31 mouse cellular contexts compared by ENCODE assay signal in the genomic region with DNA sequence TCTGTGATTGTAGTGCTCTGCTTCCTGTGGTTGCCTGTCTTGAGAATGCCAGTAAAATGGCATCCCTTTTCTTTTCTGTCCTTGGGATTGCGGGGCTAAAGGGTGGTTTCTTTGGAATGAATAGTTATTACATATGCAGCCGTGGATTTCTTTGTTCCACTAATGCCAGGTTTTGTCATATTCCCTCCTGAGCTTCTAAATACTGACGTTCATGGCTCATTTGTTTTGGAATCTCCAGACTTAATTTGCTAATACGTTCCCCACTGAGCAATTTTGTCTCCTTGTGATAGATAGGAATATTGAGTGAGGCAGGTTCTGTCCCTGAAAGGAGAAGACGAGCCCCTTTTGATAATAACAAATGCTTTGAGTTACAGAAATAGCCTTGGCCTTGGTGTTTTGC. TPM values are rescaled to one million over a fixed set of nuclear protein-coding genes. Genes with fewer than 3 reads are reported as not detected.
DNase-seq lines count a peak whose midpoint lies in the region; ATAC-seq and TF ChIP-seq lines count a peak whose summit lies in the region.
"Had no signal": no experiment of that assay in that cellular context is flagged by ENCODE, and none has a peak within 500 bp of the region (broad histone marks: within the 10 kb centered on the region; RNA-seq: fewer than 3 reads in every experiment).

No protein-coding gene starts in this region.

- no peak for TF ChIP-seq CTCF in hindbrain, postnatal 0 days (IDR thresholded peaks at IDR 0.05; ENCODE audit: low read depth)
- no peak for TF ChIP-seq CTCF in cerebellum, adult 2 months (IDR thresholded peaks at IDR 0.05; ENCODE audit: borderline replicate concordance, insufficient read depth, low read depth, low read length)

- no peak overlapping the region for H3K9ac ChIP-seq in embryonic facial prominence, embryonic 14.5 days (ENCODE audit: low read depth, low read length)
- no peak overlapping the region for H3K9ac ChIP-seq in neural tube, embryonic 13.5 days
- no peak overlapping the region for H3K9ac ChIP-seq in hindbrain, postnatal 0 days (replicated peaks; ENCODE audit: low read length)
- no peak overlapping the region for H3K9ac ChIP-seq in midbrain, embryonic 14.5 days (replicated peaks; ENCODE audit: low read length)
- H3K9ac ChIP-seq: forebrain, embryonic 15.5 days; heart, embryonic 12.5 days; intestine, embryonic 15.5 days; liver, embryonic 15.5 days; lung, embryonic 14.5 days; stomach, embryonic 15.5 days had no signal

- no peak for ATAC-seq in embryonic facial prominence, embryonic 14.5 days (ENCODE audit: low read depth)
- 0 out of 2 replicates have a peak, but pooled peaks have one; percentile 36 for ATAC-seq in neural tube, embryonic 13.5 days (ENCODE audit: low read depth)
- ATAC-seq in hindbrain, postnatal 0 days, result no peak
- no peak for ATAC-seq in midbrain, embryonic 14.5 days (ENCODE audit: low FRiP score, low TSS enrichment)
- ATAC-seq: forebrain, embryonic 15.5 days; intestine, embryonic 15.5 days; midbrain, embryonic 16.5 days; Patski had no signal

- H3K36me3 ChIP-seq in embryonic facial prominence, embryonic 14.5 days (ENCODE audit: control insufficient read depth, insufficient read depth, low read length), result peaks cover 48% of the 10 kb centered on the region
- peaks cover 78% of the 10 kb centered on the region for H3K36me3 ChIP-seq in embryonic facial prominence, embryonic 10.5 days (replicated peaks)
- peaks cover 49% of the 10 kb centered on the region for H3K36me3 ChIP-seq in neural tube, embryonic 13.5 days
- peaks cover 28% of the 10 kb centered on the region for H3K36me3 ChIP-seq in hindbrain, postnatal 0 days (ENCODE audit: insufficient read depth, low read length)
- peaks cover 56% of the 10 kb centered on the region for H3K36me3 ChIP-seq in midbrain, embryonic 14.5 days (ENCODE audit: control insufficient read depth, insufficient read depth, low read length)

- no peak for TF ChIP-seq POLR2A in cerebellum, adult 2 months (IDR thresholded peaks at IDR 0.05; ENCODE audit: borderline replicate concordance, insufficient read depth, low read length)

- H3K27me3 ChIP-seq in embryonic facial prominence, embryonic 14.5 days (replicated peaks; ENCODE audit: control insufficient read depth, insufficient read depth, low read length), result no peaks in the 10 kb centered on the region
- H3K27me3 ChIP-seq in embryonic facial prominence, embryonic 10.5 days (replicated peaks; ENCODE audit: low read depth, poor library complexity, severe bottlenecking), result no peaks in the 10 kb centered on the region
- H3K27me3 ChIP-seq in neural tube, embryonic 13.5 days, result no peaks in the 10 kb centered on the region
- no peaks in the 10 kb centered on the region for H3K27me3 ChIP-seq in hindbrain, postnatal 0 days (ENCODE audit: insufficient read depth, low read length)
- no peaks in the 10 kb centered on the region for H3K27me3 ChIP-seq in cerebellum, adult 2 months (ENCODE audit: control insufficient read depth, insufficient read depth, low read length)
- no peaks in the 10 kb centered on the region for H3K27me3 ChIP-seq in midbrain, embryonic 14.5 days (ENCODE audit: control insufficient read depth, insufficient read depth, low read length)
- H3K27me3 ChIP-seq: forebrain, embryonic 15.5 days; heart, embryonic 12.5 days; intestine, embryonic 15.5 days; liver, embryonic 15.5 days; Patski; stomach, embryonic 15.5 days had no signal

- H3K4me3 ChIP-seq in embryonic facial prominence, embryonic 14.5 days (ENCODE audit: low read depth, low read length), result no peak overlapping the region
- no peak overlapping the region for H3K4me3 ChIP-seq in embryonic facial prominence, embryonic 10.5 days
- no peak overlapping the region for H3K4me3 ChIP-seq in neural tube, embryonic 13.5 days
- no peak overlapping the region for H3K4me3 ChIP-seq in hindbrain, postnatal 0 days (ENCODE audit: low read length)
- H3K4me3 ChIP-seq in cerebellum, adult 2 months (replicated peaks; ENCODE audit: insufficient read depth, low read depth, low read length), result no peak overlapping the region
- H3K4me3 ChIP-seq in midbrain, embryonic 14.5 days (replicated peaks; ENCODE audit: low read depth, low read length), result no peak overlapping the region
- H3K4me3 ChIP-seq: forebrain, embryonic 15.5 days; gastrocnemius, adult 2 months; heart, adult 2 months; heart, embryonic 12.5 days; intestine, embryonic 15.5 days; liver, embryonic 15.5 days; myocyte; stomach, embryonic 15.5 days had no signal

- H3K27ac ChIP-seq in embryonic facial prominence, embryonic 14.5 days (replicated peaks; ENCODE audit: low read depth, low read length), result peak overlapping the region; percentile 9
- no peak overlapping the region for H3K27ac ChIP-seq in embryonic facial prominence, embryonic 10.5 days (replicated peaks)
- peak overlapping the region; percentile 82 for H3K27ac ChIP-seq in neural tube, embryonic 13.5 days (replicated peaks)
- no peak overlapping the region for H3K27ac ChIP-seq in hindbrain, postnatal 0 days
- H3K27ac ChIP-seq in cerebellum, adult 2 months (ENCODE audit: insufficient read depth, low read length), result no peak overlapping the region
- no peak overlapping the region for H3K27ac ChIP-seq in midbrain, embryonic 14.5 days (replicated peaks; ENCODE audit: low read depth, low read length)
- H3K27ac ChIP-seq: forebrain, embryonic 15.5 days; gastrocnemius, adult 2 months; heart, adult 2 months; intestine, embryonic 15.5 days; kidney, postnatal 0 days; liver, embryonic 15.5 days; stomach, embryonic 15.5 days had no signal

- no peak overlapping the region for H3K4me2 ChIP-seq in embryonic facial prominence, embryonic 14.5 days (ENCODE audit: low read depth, low read length)
- no peak overlapping the region for H3K4me2 ChIP-seq in neural tube, embryonic 13.5 days
- no peak overlapping the region for H3K4me2 ChIP-seq in hindbrain, postnatal 0 days (ENCODE audit: low read depth, low read length)
- H3K4me2 ChIP-seq in midbrain, embryonic 14.5 days (ENCODE audit: low read length), result no peak overlapping the region
- H3K4me2 ChIP-seq: forebrain, embryonic 15.5 days; heart, embryonic 12.5 days; intestine, embryonic 15.5 days; liver, embryonic 15.5 days; lung, embryonic 14.5 days; stomach, embryonic 15.5 days had no signal

- H3K4me1 ChIP-seq in embryonic facial prominence, embryonic 14.5 days (ENCODE audit: control insufficient read depth, insufficient read depth, low read length), result no peaks in the 10 kb centered on the region
- no peaks in the 10 kb centered on the region for H3K4me1 ChIP-seq in embryonic facial prominence, embryonic 10.5 days
- H3K4me1 ChIP-seq in neural tube, embryonic 13.5 days (replicated peaks), result peaks cover 17% of the 10 kb centered on the region
- no peaks in the 10 kb centered on the region for H3K4me1 ChIP-seq in hindbrain, postnatal 0 days (ENCODE audit: insufficient read depth, low read length)
- no peaks in the 10 kb centered on the region for H3K4me1 ChIP-seq in cerebellum, adult 2 months (ENCODE audit: control insufficient read depth, insufficient read depth, low read length)
- no peaks in the 10 kb centered on the region for H3K4me1 ChIP-seq in midbrain, embryonic 14.5 days (ENCODE audit: control insufficient read depth, insufficient read depth, low read length)
- H3K4me1 ChIP-seq: forebrain, embryonic 15.5 days; heart, embryonic 12.5 days; intestine, embryonic 15.5 days; liver, embryonic 15.5 days; stomach, embryonic 15.5 days had no signal

- no peaks in the 10 kb centered on the region for H3K9me3 ChIP-seq in embryonic facial prominence, embryonic 14.5 days (ENCODE audit: control insufficient read depth, low read length)
- H3K9me3 ChIP-seq in embryonic facial prominence, embryonic 10.5 days, result no peaks in the 10 kb centered on the region
- H3K9me3 ChIP-seq in neural tube, embryonic 13.5 days, result no peaks in the 10 kb centered on the region
- H3K9me3 ChIP-seq in hindbrain, postnatal 0 days (ENCODE audit: low read length), result no peaks in the 10 kb centered on the region
- no peaks in the 10 kb centered on the region for H3K9me3 ChIP-seq in midbrain, embryonic 14.5 days (ENCODE audit: control insufficient read depth, low read length)
- H3K9me3 ChIP-seq: forebrain, embryonic 15.5 days; G1E; intestine, embryonic 15.5 days; liver, embryonic 15.5 days; stomach, embryonic 15.5 days had no signal

- no peak for DNase-seq in embryonic facial prominence, embryonic 14.5 days (ENCODE audit: low spot score)
- DNase-seq in embryonic facial prominence, embryonic 10.5 days (ENCODE audit: low spot score), result no peak
- no peak for DNase-seq in neural tube, embryonic 10.5 days (ENCODE audit: extremely low spot score, low spot score)
- DNase-seq in hindbrain, postnatal 0 days (ENCODE audit: low spot score), result peak; percentile 23
- DNase-seq in cerebellum, adult 2 months, result no peak
- DNase-seq in midbrain, embryonic 14.5 days, result no peak
- no peak for DNase-seq in kidney, adult 11 months
- DNase-seq: adrenal gland, postnatal 10 days; cerebellum, adult 11 months; cerebellum, postnatal 10 days; gastrocnemius, adult 2 months; heart, adult 2 months; kidney, adult 8-10 months; kidney, postnatal 4 days; liver; lung, postnatal 14 days; right cerebral cortex, postnatal 25 days had no signal

- 61% methylated on average over 5 of the region's 5 CpGs for WGBS in embryonic facial prominence, embryonic 14.5 days
- 88% methylated on average over 5 of the region's 5 CpGs for WGBS in embryonic facial prominence, embryonic 10.5 days
- 29% methylated on average over 5 of the region's 5 CpGs for WGBS in neural tube, embryonic 13.5 days
- 20% methylated on average over 5 of the region's 5 CpGs for WGBS in hindbrain, postnatal 0 days
- WGBS in cerebellum, adult 2 months, result 40% methylated on average over 5 of the region's 5 CpGs
- WGBS in midbrain, embryonic 14.5 days, result 54% methylated on average over 5 of the region's 5 CpGs

RNA-seq across cellular contexts. Expression of gene Mrc2, which starts 31.3 kb away (rescaled TPM):
- polyA plus RNA-seq in embryonic facial prominence, embryonic 14.5 days (2014; fragmentation: Nextera tagmentation; extraction: Ambion mirVana), result 23.9 and 27.3 TPM in 2 replicates
- polyA plus RNA-seq in embryonic facial prominence, embryonic 10.5 days (2016; fragmentation: Nextera tagmentation; extraction: Ambion mirVana), result 26.9 and 27.6 TPM in 2 replicates
- 5.0 and 5.7 TPM in 2 replicates for polyA plus RNA-seq in neural tube, embryonic 13.5 days (2015; fragmentation: Nextera tagmentation; extraction: Ambion mirVana)
- total RNA-seq in hindbrain, postnatal 0 days (2014; rRNA removed), result 21.4 and 28.5 TPM in 2 replicates
- 3.7 and 4.2 TPM in 2 replicates for polyA plus RNA-seq in hindbrain, postnatal 0 days (2015; fragmentation: Nextera tagmentation; extraction: Ambion mirVana)
- polyA plus RNA-seq in cerebellum, adult 2 months (2012; rRNA removed), result 3.6 and 4.4 TPM in 2 replicates
- polyA plus RNA-seq in midbrain, embryonic 14.5 days (2014; fragmentation: Nextera tagmentation; extraction: Ambion mirVana), result 1.9 and 3.8 TPM in 2 replicates
- total RNA-seq: common myeloid progenitor, adult 5-6 weeks; hematopoietic stem cell, adult 5-6 weeks had no signal
- polyA plus RNA-seq: G1E had no signal

Comparison
In these comparisons a context has a peak if more than half of its experiments do, and no peak if none do; other contexts are left out.
1. H3K27ac ChIP-seq: peak in embryonic facial prominence, embryonic 14.5 days (single experiment) and neural tube, embryonic 13.5 days (single experiment); none in embryonic facial prominence, embryonic 10.5 days (single experiment), hindbrain, postnatal 0 days (single experiment), cerebellum, adult 2 months (single experiment) and midbrain, embryonic 14.5 days (single experiment).